Mouse (Mus musculus): ENCODE data around the gene Rbm17. TPM values are rescaled to one million over a fixed set of nuclear protein-coding genes. Genes with fewer than 3 reads are reported as not detected.

Rbm17 gene
- total and polyA plus RNA-seq, 3 experiments = 199 to 405 (median 239) TPM

- Histone ChIP-seq H3K36me3 (replicated peaks in 1 of 2; ENCODE audit: control insufficient read depth in 1 of 2, insufficient read depth in 1 of 2, low read length in 1 of 2) (peaks cover 8 to 12% of the 10 kb centered on the region in 2 experiments), H3K4me1 (ENCODE audit: control insufficient read depth in 1 of 2, insufficient read depth in 2 of 2) (no peaks in the 10 kb centered on the region), H3K27ac (ENCODE audit: insufficient read depth, low read depth) (no peak overlapping the region), H3K27me3 (replicated peaks) (no peaks in the 10 kb centered on the region), H3K4me2 (ENCODE audit: insufficient read depth, low read depth, poor library complexity, severe bottlenecking) (no peak overlapping the region), H3K9me3 (replicated peaks; ENCODE audit: low read length) (peaks cover 13% of the 10 kb centered on the region), H3K4me3 (replicated peaks in 1 of 3; ENCODE audit: low read depth in 2 of 3, low read length in 2 of 3, poor library complexity in 1 of 3) (no peak overlapping the region), H3K79me2 (replicated peaks; ENCODE audit: control insufficient read depth, extremely low read depth, insufficient read depth, poor library complexity, severe bottlenecking) (no peaks in the 10 kb centered on the region), H3K9ac (ENCODE audit: insufficient read depth, low read depth) (no peak overlapping the region)
- no peak for DNase-seq (ENCODE audit: extremely low read depth)
- dilution Hi-C loops (cut with MboI; ENCODE audit: extremely low pct_ligation_motif_present, extremely low pct_unique_long_range_greater_than_20kb, low sequenced_read_pairs) = no loop called here
- in situ Hi-C loops (cut with MboI; ENCODE audit: low pct_ligation_motif_present, low pct_unique_long_range_greater_than_20kb, low sequenced_read_pairs) = no loop called here
- TF ChIP-seq ELF1 (IDR thresholded peaks at IDR 0.05; ENCODE audit: low read depth, low read length) = no peak
- TF ChIP-seq NELFE (IDR thresholded peaks at IDR 0.05; ENCODE audit: low read depth, low read length) = no peak
- no peak for TF ChIP-seq GABPA (IDR thresholded peaks at IDR 0.05; ENCODE audit: insufficient replicate concordance, low read depth, low read length)
- no peak for TF ChIP-seq RAD21 (IDR thresholded peaks at IDR 0.05; ENCODE audit: low read depth, low read length)
Observed at GRCm38 (mm10) chr2:11578187-11578586, 25.8 kb downstream of the Rbm17 start.

GRCm38 (mm10) chr2:11573684-11574083 lies 30.3 kb downstream of the Rbm17 start:
- no peaks in the 10 kb centered on the region for H3K27me3 ChIP-seq (replicated peaks)
- no peak overlapping the region for H3K27ac ChIP-seq (ENCODE audit: insufficient read depth, low read depth)
- no peak overlapping the region for H3K4me2 ChIP-seq (ENCODE audit: insufficient read depth, low read depth, poor library complexity, severe bottlenecking)
- H3K9me3 ChIP-seq (replicated peaks; ENCODE audit: low read length) = no peaks in the 10 kb centered on the region
- no peak for DNase-seq (ENCODE audit: extremely low read depth)
- no peaks in the 10 kb centered on the region for H3K36me3 ChIP-seq (replicated peaks in 1 of 2; ENCODE audit: control insufficient read depth in 1 of 2, insufficient read depth in 1 of 2, low read length in 1 of 2)
- no peaks in the 10 kb centered on the region for H3K4me1 ChIP-seq (ENCODE audit: control insufficient read depth in 1 of 2, insufficient read depth in 2 of 2)
- TF ChIP-seq MYC (IDR thresholded peaks at IDR 0.05; ENCODE audit: low read depth, low read length) (no peak), USF1 (IDR thresholded peaks at IDR 0.05; ENCODE audit: low read depth, low read length) (no peak), IRF4 (IDR thresholded peaks at IDR 0.05; ENCODE audit: low read depth, low read length) (no peak)
- H3K79me2 ChIP-seq (replicated peaks; ENCODE audit: control insufficient read depth, extremely low read depth, insufficient read depth, poor library complexity, severe bottlenecking) = no peaks in the 10 kb centered on the region
- dilution Hi-C loops (cut with MboI; ENCODE audit: extremely low pct_ligation_motif_present, extremely low pct_unique_long_range_greater_than_20kb, low sequenced_read_pairs) (no loop called here), in situ Hi-C loops (cut with MboI; ENCODE audit: low pct_ligation_motif_present, low pct_unique_long_range_greater_than_20kb, low sequenced_read_pairs) (no loop called here)
- H3K4me3 ChIP-seq (replicated peaks in 1 of 3; ENCODE audit: low read depth in 2 of 3, low read length in 2 of 3, poor library complexity in 1 of 3) = no peak overlapping the region
- H3K9ac ChIP-seq (ENCODE audit: insufficient read depth, low read depth) = no peak overlapping the region

GRCm38 (mm10) chr2:11571004-11571535 lies 32.9 kb downstream of the Rbm17 start:
- no peaks in the 10 kb centered on the region for H3K36me3 ChIP-seq (replicated peaks in 1 of 2; ENCODE audit: control insufficient read depth in 1 of 2, insufficient read depth in 1 of 2, low read length in 1 of 2)
- no peaks in the 10 kb centered on the region for H3K27me3 ChIP-seq (replicated peaks)
- H3K4me1 ChIP-seq (ENCODE audit: control insufficient read depth in 1 of 2, insufficient read depth in 2 of 2) = no peaks in the 10 kb centered on the region
- in situ Hi-C loops (cut with MboI; ENCODE audit: low pct_ligation_motif_present, low pct_unique_long_range_greater_than_20kb, low sequenced_read_pairs) = no loop called here
- H3K9me3 ChIP-seq (replicated peaks; ENCODE audit: low read length) = no peaks in the 10 kb centered on the region
- DNase-seq (ENCODE audit: extremely low read depth) = no peak
- H3K4me2 ChIP-seq (ENCODE audit: insufficient read depth, low read depth, poor library complexity, severe bottlenecking) = no peak overlapping the region
- no peaks in the 10 kb centered on the region for H3K79me2 ChIP-seq (replicated peaks; ENCODE audit: control insufficient read depth, extremely low read depth, insufficient read depth, poor library complexity, severe bottlenecking)
- TF ChIP-seq RAD21 (IDR thresholded peaks at IDR 0.05; ENCODE audit: low read depth, low read length) = no peak
- TF ChIP-seq MEF2A (IDR thresholded peaks at IDR 0.05; ENCODE audit: borderline replicate concordance, low read depth, low read length) = no peak
- TF ChIP-seq PAX5 (IDR thresholded peaks at IDR 0.05; ENCODE audit: low read length) = no peak
- no peak for TF ChIP-seq NELFE (IDR thresholded peaks at IDR 0.05; ENCODE audit: low read depth, low read length)
- TF ChIP-seq ZKSCAN1 (IDR thresholded peaks at IDR 0.05; ENCODE audit: borderline replicate concordance, low read depth, low read length) = no peak
- TF ChIP-seq E2F4 (IDR thresholded peaks at IDR 0.05; ENCODE audit: insufficient replicate concordance, low read depth, low read length) = no peak
- no peak for TF ChIP-seq GABPA (IDR thresholded peaks at IDR 0.05; ENCODE audit: insufficient replicate concordance, low read depth, low read length)
- no peak for TF ChIP-seq CTCF (conservative IDR thresholded peaks at IDR 0.05 in 1 of 2, IDR thresholded peaks at IDR 0.05 in 1 of 2; ENCODE audit: low read depth in 2 of 2, low read length in 2 of 2)
- TF ChIP-seq POLR2AphosphoS2 (IDR thresholded peaks at IDR 0.05; ENCODE audit: low read depth, low read length) = no peak
- no peak for TF ChIP-seq TBP (conservative IDR thresholded peaks at IDR 0.05; ENCODE audit: low read depth, low read length)
- no peak for TF ChIP-seq ELF1 (IDR thresholded peaks at IDR 0.05; ENCODE audit: low read depth, low read length)
- no peak for TF ChIP-seq ZMIZ1 (IDR thresholded peaks at IDR 0.05; ENCODE audit: low read depth, low read length)
- TF ChIP-seq JUN (IDR thresholded peaks at IDR 0.05; ENCODE audit: insufficient read depth, low read depth, low read length) = no peak
- TF ChIP-seq KAT2A (IDR thresholded peaks at IDR 0.05; ENCODE audit: insufficient replicate concordance, low read length) = no peak
- no peak for TF ChIP-seq CHD2 (IDR thresholded peaks at IDR 0.05; ENCODE audit: low read length)
- TF ChIP-seq IRF4 (IDR thresholded peaks at IDR 0.05; ENCODE audit: low read depth, low read length) = no peak
- no peak for TF ChIP-seq ETS1 (conservative IDR thresholded peaks at IDR 0.05; ENCODE audit: low read depth, low read length)
- TF ChIP-seq JUND (conservative IDR thresholded peaks at IDR 0.05; ENCODE audit: low read depth, low read length) = no peak
- no peak overlapping the region for H3K27ac ChIP-seq (ENCODE audit: insufficient read depth, low read depth)
- dilution Hi-C loops (cut with MboI; ENCODE audit: extremely low pct_ligation_motif_present, extremely low pct_unique_long_range_greater_than_20kb, low sequenced_read_pairs) = no loop called here
- no peak overlapping the region for H3K4me3 ChIP-seq (replicated peaks in 1 of 3; ENCODE audit: low read depth in 2 of 3, low read length in 2 of 3, poor library complexity in 1 of 3)
- no peak overlapping the region for H3K9ac ChIP-seq (ENCODE audit: insufficient read depth, low read depth)

All from CH12.LX (cell line).